Mouse (Mus musculus): ENCODE data around the gene Ddx59. TPM values are rescaled to one million over a fixed set of nuclear protein-coding genes. Genes with fewer than 3 reads are reported as not detected.

Gene Ddx59
- total and polyA plus RNA-seq, 2 experiments from 2014 or later: 8.3 to 10.3 TPM

- no peaks in the 10 kb centered on the region for H3K9me3 ChIP-seq (replicated peaks; ENCODE audit: control insufficient read depth, low read length)
- no peaks in the 10 kb centered on the region for H3K27me3 ChIP-seq (ENCODE audit: control insufficient read depth, insufficient read depth, low read length)
- DNase-seq (ENCODE audit: low spot score): no peak
- TF ChIP-seq EP300 (IDR thresholded peaks at IDR 0.05; ENCODE audit: low read depth): no peak
- no peak for TF ChIP-seq CTCF (IDR thresholded peaks at IDR 0.05; ENCODE audit: low read depth)
- H3K4me3 ChIP-seq (ENCODE audit: low read depth, low read length): no peak overlapping the region
- H3K4me2 ChIP-seq (ENCODE audit: low read depth, low read length): no peak overlapping the region
- ATAC-seq (ENCODE audit: insufficient read depth, low read depth): no peak
- no peak overlapping the region for H3K9ac ChIP-seq (replicated peaks; ENCODE audit: low read depth, low read length)
- H3K36me3 ChIP-seq (replicated peaks; ENCODE audit: control insufficient read depth, insufficient read depth, low read length): no peaks in the 10 kb centered on the region
- no peaks in the 10 kb centered on the region for H3K4me1 ChIP-seq (ENCODE audit: control insufficient read depth, insufficient read depth)
- peak overlapping the region; percentile 8; the same call in 1 of the 2 replicates for H3K27ac ChIP-seq (ENCODE audit: low read depth)
- 54% methylated on average over 6 of the region's 6 CpGs for whole genome bisulfite sequencing
These were observed 33.9 kb upstream of the Ddx59 start for GRCm38 (mm10) chr1:136381169-136381568.

GRCm38 (mm10) chr1:136381583-136381982 lies 33.5 kb upstream of the Ddx59 start:
- no peaks in the 10 kb centered on the region for H3K4me1 ChIP-seq (ENCODE audit: control insufficient read depth, insufficient read depth)
- no peak overlapping the region for H3K4me3 ChIP-seq (ENCODE audit: low read depth, low read length)
- no peaks in the 10 kb centered on the region for H3K9me3 ChIP-seq (replicated peaks; ENCODE audit: control insufficient read depth, low read length)
- no peaks in the 10 kb centered on the region for H3K36me3 ChIP-seq (replicated peaks; ENCODE audit: control insufficient read depth, insufficient read depth, low read length)
- no peak overlapping the region for H3K4me2 ChIP-seq (ENCODE audit: low read depth, low read length)
- H3K9ac ChIP-seq (replicated peaks; ENCODE audit: low read depth, low read length): no peak overlapping the region
- 49% methylated on average over 5 of the region's 5 CpGs for WGBS
- ATAC-seq (ENCODE audit: insufficient read depth, low read depth): no peak
- no peak for DNase-seq (ENCODE audit: low spot score)
- TF ChIP-seq EP300 (IDR thresholded peaks at IDR 0.05; ENCODE audit: low read depth) (no peak), CTCF (IDR thresholded peaks at IDR 0.05; ENCODE audit: low read depth) (no peak)
- H3K27me3 ChIP-seq (ENCODE audit: control insufficient read depth, insufficient read depth, low read length): no peaks in the 10 kb centered on the region
- 0 out of 2 replicates have a peak overlapping the region, but pooled peaks have one; percentile 8 for H3K27ac ChIP-seq (ENCODE audit: low read depth)

GRCm38 (mm10) chr1:136386914-136387313 lies 28.2 kb upstream of the Ddx59 start:
- no peak for ATAC-seq (ENCODE audit: insufficient read depth, low read depth)
- 52% methylated on average over 5 of the region's 6 CpGs for WGBS
- no peak overlapping the region for H3K27ac ChIP-seq (ENCODE audit: low read depth)

GRCm38 (mm10) chr1:136394506-136394905 lies 20.6 kb upstream of the Ddx59 start:
- Histone ChIP-seq H3K27me3 (ENCODE audit: control insufficient read depth, insufficient read depth, low read length) (no peaks in the 10 kb centered on the region), H3K9ac (replicated peaks; ENCODE audit: low read depth, low read length) (no peak overlapping the region), H3K36me3 (replicated peaks; ENCODE audit: control insufficient read depth, insufficient read depth, low read length) (no peaks in the 10 kb centered on the region), H3K4me2 (ENCODE audit: low read depth, low read length) (no peak overlapping the region), H3K9me3 (replicated peaks; ENCODE audit: control insufficient read depth, low read length) (no peaks in the 10 kb centered on the region), H3K27ac (ENCODE audit: low read depth) (no peak overlapping the region), H3K4me1 (ENCODE audit: control insufficient read depth, insufficient read depth) (no peaks in the 10 kb centered on the region), H3K4me3 (ENCODE audit: low read depth, low read length) (no peak overlapping the region)
- TF ChIP-seq EP300 (IDR thresholded peaks at IDR 0.05; ENCODE audit: low read depth): no peak
- TF ChIP-seq CTCF (IDR thresholded peaks at IDR 0.05; ENCODE audit: low read depth): no peak
- WGBS: 33% methylated on average over 10 of the region's 10 CpGs
- DNase-seq (ENCODE audit: low spot score) (peak; percentile 32), ATAC-seq (ENCODE audit: insufficient read depth, low read depth) (peak; percentile 58)

More at GRCm38 (mm10) chr1:136386914-136387313, 28.2 kb upstream of the Ddx59 start:
- no peaks in the 10 kb centered on the region for H3K36me3 ChIP-seq (replicated peaks; ENCODE audit: control insufficient read depth, insufficient read depth, low read length)
- TF ChIP-seq EP300 (IDR thresholded peaks at IDR 0.05; ENCODE audit: low read depth) (no peak), CTCF (IDR thresholded peaks at IDR 0.05; ENCODE audit: low read depth) (no peak)
- H3K27me3 ChIP-seq (ENCODE audit: control insufficient read depth, insufficient read depth, low read length): no peaks in the 10 kb centered on the region
- no peak overlapping the region for H3K4me2 ChIP-seq (ENCODE audit: low read depth, low read length)
- DNase-seq (ENCODE audit: low spot score): no peak
- no peak overlapping the region for H3K4me3 ChIP-seq (ENCODE audit: low read depth, low read length)
- no peak overlapping the region for H3K9ac ChIP-seq (replicated peaks; ENCODE audit: low read depth, low read length)
- H3K9me3 ChIP-seq (replicated peaks; ENCODE audit: control insufficient read depth, low read length): no peaks in the 10 kb centered on the region
- no peaks in the 10 kb centered on the region for H3K4me1 ChIP-seq (ENCODE audit: control insufficient read depth, insufficient read depth)

GRCm38 (mm10) chr1:136395073-136395472 lies 20.0 kb upstream of the Ddx59 start:
- no peak for TF ChIP-seq CTCF (IDR thresholded peaks at IDR 0.05; ENCODE audit: low read depth)
- no peak for TF ChIP-seq EP300 (IDR thresholded peaks at IDR 0.05; ENCODE audit: low read depth)
- H3K4me2 ChIP-seq (ENCODE audit: low read depth, low read length): no peak overlapping the region
- WGBS: 40% methylated on average over 5 of the region's 5 CpGs
- ATAC-seq (ENCODE audit: insufficient read depth, low read depth) (no peak), DNase-seq (ENCODE audit: low spot score) (no peak)
- H3K9ac ChIP-seq (replicated peaks; ENCODE audit: low read depth, low read length): no peak overlapping the region
- H3K27ac ChIP-seq (ENCODE audit: low read depth): no peak overlapping the region
- H3K27me3 ChIP-seq (ENCODE audit: control insufficient read depth, insufficient read depth, low read length): no peaks in the 10 kb centered on the region
- H3K36me3 ChIP-seq (replicated peaks; ENCODE audit: control insufficient read depth, insufficient read depth, low read length): no peaks in the 10 kb centered on the region
- H3K4me1 ChIP-seq (ENCODE audit: control insufficient read depth, insufficient read depth): no peaks in the 10 kb centered on the region
- H3K9me3 ChIP-seq (replicated peaks; ENCODE audit: control insufficient read depth, low read length): no peaks in the 10 kb centered on the region
- H3K4me3 ChIP-seq (ENCODE audit: low read depth, low read length): no peak overlapping the region

GRCm38 (mm10) chr1:136401281-136401680 lies 13.8 kb upstream of the Ddx59 start:
- no peak overlapping the region for H3K9ac ChIP-seq (replicated peaks; ENCODE audit: low read depth, low read length)
- H3K4me2 ChIP-seq (ENCODE audit: low read depth, low read length): no peak overlapping the region
- ATAC-seq (ENCODE audit: insufficient read depth, low read depth) (no peak), DNase-seq (ENCODE audit: low spot score) (no peak)
- no peak for TF ChIP-seq CTCF (IDR thresholded peaks at IDR 0.05; ENCODE audit: low read depth)
- no peak for TF ChIP-seq EP300 (IDR thresholded peaks at IDR 0.05; ENCODE audit: low read depth)
- no peak overlapping the region for H3K27ac ChIP-seq (ENCODE audit: low read depth)
- H3K4me3 ChIP-seq (ENCODE audit: low read depth, low read length): no peak overlapping the region
- H3K36me3 ChIP-seq (replicated peaks; ENCODE audit: control insufficient read depth, insufficient read depth, low read length): no peaks in the 10 kb centered on the region
- H3K4me1 ChIP-seq (ENCODE audit: control insufficient read depth, insufficient read depth): no peaks in the 10 kb centered on the region
- no peaks in the 10 kb centered on the region for H3K27me3 ChIP-seq (ENCODE audit: control insufficient read depth, insufficient read depth, low read length)
- 70% methylated on average over 8 of the region's 8 CpGs for WGBS
- no peaks in the 10 kb centered on the region; the same call in 1 of the 2 replicates for H3K9me3 ChIP-seq (replicated peaks; ENCODE audit: control insufficient read depth, low read length)
